Mouse (Mus musculus) WW6 (cell line): ENCODE measurements around the gene Ankrd44.

ENCODE experiments used
- DNase-seq: peaks from one replicate; pipeline ENCODE4 v3.0.0-alpha.2; 2013; ENCODE audit warnings: low read depth, low spot score

The Ankrd44 gene

GRCm38 (mm10) chr1:54707036-54707887 is 218.9 kb downstream of the Ankrd44 start:
- no peak for DNase-seq

DNA sequence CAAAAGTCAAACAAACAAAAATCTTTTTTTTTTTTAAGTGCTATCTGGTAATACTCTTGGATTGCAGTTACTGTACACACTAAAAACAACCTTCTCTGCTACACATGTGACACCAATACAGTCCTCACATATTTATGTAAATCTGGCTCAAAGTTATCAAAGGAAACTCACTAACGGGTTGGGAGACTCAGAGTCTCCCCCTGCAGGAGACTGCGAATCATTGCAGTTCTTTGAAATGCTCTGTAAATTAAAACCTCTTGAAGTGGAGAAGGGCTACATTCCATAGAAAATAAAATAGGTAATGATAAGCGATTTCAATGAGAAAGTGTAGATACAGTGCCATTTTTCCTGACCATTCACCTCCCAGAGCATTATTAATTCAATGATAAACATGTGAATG is 219.6 kb downstream of the Ankrd44 start:
- no peak for DNase-seq

DNA sequence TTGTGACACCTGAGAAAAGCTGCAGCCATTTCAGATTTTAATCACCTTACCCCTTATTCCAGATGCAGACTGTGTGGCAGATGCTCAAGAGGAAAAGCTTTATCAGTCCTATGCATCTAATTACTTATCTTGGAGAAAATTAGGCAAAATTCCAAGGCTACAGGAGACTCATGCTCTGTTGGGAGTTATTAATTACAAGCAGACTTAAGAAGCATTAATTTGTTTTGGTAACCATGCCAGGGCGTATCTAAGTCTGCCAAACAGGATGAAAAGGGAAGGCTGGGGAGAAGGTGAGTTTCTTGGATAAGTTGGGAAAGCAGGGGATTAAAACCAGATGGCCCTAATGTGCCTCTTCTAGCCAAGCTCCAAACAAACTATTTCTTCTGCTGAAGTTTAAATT is 222.7 kb downstream of the Ankrd44 start:
- no peak for DNase-seq

DNA sequence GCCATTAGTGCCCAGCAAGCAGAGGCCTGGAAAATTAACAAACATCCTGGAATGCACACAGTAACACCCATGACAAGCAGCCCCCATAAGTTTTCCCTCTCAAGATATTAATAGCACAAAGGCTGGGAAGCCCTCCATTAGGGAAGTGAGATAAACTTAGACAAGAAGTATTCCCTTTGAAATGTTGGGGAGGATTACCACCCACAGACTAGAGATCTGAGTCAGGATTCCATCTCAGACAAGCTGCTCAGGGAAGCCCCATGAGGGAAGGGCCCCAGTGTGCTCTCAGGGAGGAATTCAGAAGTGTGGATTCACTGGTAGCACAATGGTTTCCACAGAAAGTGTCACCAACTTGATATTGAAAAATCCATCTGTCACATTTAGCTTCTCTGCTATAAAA is 223.3 kb downstream of the Ankrd44 start:
- DNase-seq: no peak

DNA sequence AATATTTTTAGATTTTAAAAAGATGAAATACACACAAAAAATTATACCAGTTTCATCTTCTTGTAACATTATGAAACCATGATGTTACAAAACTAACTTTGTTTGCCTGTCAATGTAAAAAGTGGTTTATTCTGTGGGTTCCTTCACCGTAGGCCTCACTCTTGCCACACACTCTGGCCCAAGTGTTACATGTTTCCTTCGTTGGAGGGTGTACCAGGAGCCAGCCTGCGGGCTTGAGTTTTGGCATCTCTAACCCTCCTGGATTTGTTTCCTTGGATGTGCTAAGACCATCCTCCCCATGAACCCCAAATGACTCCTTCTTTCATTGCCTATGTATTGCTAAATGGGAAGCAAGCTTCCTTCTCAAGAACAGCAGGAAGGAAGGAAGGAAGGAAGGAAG is 230.8 kb downstream of the Ankrd44 start:
- DNase-seq: no peak

DNA sequence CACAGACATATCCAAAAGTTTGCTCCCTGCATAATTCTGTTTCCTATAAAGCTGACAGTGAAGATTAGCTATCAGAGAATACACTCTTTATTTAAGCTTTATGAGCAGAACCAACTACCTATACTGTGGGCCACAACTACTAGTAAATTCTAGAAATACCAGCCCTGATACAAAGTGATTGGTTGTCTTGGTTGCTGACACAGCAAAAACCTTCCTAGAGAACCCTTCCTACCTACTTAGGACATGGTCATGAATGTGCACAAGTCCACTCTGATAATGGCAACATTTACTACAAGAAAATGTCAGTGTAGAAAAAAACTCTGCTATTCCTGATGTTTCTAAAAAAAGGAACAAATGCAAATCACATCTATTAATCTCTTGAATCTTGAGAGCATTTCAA is 234.4 kb downstream of the Ankrd44 start:
- no peak for DNase-seq

- no peak for DNase-seq
These were observed 235.8 kb downstream of the Ankrd44 start for GRCm38 (mm10) chr1:54690291-54690965.

DNA sequence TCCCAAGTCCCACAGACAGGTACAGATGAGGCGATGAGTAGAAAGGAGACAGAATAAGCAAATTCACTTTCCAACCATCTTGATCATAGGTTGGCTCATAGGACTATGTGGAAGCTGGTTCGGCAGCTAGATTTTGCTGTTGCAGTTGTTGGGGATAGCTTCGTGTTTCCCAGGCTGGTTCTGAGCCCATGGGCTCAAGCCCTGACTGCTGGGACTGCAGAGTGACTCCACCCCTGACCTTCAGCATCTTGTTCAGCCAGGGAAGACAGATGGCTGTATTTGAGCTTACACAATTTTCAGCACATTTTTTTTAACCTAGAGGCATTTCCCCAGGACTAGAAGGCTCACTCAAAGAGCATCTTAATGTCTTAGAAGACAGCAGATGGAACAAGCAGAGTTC is 237.7 kb downstream of the Ankrd44 start:
- no peak for DNase-seq

DNA sequence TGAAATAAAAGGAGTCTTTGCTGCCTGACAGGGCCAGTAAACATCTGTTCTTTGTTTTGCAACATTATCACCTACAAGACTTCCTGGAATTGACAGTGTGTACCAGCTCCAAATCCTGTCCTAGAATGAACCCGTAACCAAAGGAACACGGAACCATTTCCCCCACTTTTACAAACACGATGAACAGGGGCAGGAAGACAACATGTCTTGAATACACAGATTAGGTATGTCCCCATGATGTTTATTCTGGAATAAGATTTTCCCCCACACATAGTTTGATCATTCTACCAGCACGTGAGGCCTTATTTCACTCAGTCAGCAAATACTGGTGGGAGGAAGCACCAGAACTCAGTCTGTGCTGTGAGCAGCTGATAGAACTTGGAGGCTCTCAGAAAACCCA is 241.9 kb downstream of the Ankrd44 start:
- no peak for DNase-seq

DNA sequence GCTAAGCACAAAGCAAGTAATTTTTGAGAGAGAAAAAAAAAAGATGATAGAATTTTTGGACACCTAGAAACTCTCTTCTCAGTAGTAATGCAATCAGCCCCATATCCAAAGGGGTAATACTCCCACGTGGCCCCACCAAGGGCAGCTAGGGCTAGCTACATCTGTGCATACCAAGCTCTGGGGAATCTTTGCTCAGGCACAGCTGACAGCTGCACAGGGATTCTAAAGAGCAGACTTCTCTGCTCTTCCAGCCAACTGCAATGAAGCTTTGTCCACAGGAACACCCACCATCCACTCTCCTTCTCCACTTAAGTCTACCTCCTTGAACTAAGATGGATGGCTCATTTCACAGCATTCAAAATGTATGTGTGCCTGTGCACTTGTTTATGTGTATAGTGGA is 246.6 kb downstream of the Ankrd44 start:
- no peak for DNase-seq

DNA sequence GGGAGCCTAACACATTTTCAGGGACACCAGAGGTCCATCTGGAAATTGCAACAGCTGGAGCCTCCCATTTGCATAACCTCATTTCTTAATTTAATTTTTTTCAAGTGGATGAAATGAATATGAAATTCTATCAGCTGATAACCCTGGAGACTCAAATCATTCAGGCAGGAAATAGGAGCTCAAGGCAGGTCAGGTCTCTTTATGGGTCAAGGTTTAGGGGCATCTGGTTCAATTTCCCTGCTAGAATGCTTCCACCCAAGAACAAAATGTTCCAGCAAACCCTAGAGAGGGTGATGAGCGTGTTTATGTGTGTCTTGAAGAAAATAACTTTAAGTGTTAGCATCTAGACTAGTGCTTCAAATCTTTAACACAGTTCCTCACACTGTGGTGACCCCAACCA is 248.2 kb downstream of the Ankrd44 start:
- DNase-seq: no peak

- DNase-seq: no peak
These were observed 250.7 kb downstream of the Ankrd44 start for GRCm38 (mm10) chr1:54675478-54675877.

DNA sequence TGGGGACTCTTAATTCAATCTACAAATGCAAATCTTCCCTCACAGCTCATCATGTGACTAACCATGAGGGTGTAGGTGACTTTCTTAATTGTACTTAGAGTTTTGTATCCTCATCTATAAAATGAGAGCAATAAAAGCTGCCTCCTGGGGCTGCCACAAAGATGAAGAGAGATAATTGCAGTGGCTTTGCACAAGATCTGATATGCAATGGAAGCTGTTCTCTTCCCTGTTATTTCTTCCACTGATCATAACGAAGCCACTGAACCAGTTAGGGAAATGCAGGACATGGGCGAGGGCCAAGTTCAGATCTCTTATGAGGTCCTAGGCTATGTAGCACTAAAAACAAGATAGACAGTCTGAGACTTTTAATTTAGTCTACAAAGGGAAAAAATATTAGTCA is 258.2 kb downstream of the Ankrd44 start:
- no peak for DNase-seq

- peak; percentile 24 for DNase-seq
These were observed 260.4 kb downstream of the Ankrd44 start for GRCm38 (mm10) chr1:54665582-54666405.

DNA sequence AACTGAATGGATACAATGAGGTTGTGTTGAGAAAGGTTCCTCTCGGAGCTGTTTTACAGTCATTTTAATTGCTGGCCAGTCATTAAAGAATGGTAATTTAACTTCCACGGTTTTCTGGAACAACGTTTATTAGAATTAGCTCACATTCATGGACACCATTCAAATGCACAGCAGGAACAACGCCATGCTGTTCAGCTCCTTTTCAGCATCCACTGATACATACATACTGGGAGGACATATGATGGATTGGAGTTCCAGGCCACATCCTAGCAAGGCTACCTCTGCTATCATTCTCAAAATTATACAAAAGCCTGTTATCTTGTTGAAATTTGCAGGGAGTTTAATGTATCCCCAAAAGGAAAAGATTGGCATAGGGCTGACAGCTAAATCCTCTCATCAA is 261.1 kb downstream of the Ankrd44 start:
- DNase-seq: no peak

DNA sequence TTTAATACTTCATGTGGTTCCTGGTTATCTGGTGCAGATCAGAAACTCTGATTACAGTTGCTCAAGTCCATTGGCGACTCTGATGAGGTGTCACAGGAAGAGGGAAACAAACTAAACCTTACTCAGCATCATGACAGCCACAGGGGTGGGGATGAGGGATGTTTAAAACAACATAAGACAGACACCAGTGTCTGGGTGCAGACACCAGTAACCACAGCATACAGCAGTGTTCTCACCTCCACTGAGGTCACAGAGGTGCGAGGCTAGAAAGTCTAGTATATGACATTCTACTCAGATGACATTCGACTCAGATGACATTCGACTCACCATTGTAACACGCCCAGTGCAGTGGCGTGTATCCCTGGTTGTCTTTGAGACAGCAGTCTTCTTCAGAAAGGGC is 265.5 kb downstream of the Ankrd44 start:
- DNase-seq: no peak

- no peak for DNase-seq
These were observed 267.6 kb downstream of the Ankrd44 start for GRCm38 (mm10) chr1:54658558-54658957.

DNA sequence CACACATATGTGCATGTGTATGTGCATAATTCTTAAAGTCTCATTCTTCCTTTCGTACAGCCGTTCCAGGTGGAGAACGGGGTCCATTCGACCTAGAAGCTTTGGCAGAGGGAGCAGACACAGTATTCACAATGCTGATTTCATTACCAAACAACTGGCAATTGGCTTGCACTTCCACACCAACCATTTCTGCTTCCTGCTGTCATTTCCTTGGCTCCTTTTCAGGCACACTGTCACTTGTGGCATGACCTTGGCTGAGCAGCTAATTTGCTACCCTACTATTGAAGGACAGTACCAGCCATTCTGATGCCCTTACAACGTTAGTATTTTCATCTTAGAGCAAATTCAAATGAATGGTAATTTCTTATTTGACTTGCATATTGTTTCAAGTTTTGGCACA is 277.9 kb downstream of the Ankrd44 start:
- no peak for DNase-seq

DNA sequence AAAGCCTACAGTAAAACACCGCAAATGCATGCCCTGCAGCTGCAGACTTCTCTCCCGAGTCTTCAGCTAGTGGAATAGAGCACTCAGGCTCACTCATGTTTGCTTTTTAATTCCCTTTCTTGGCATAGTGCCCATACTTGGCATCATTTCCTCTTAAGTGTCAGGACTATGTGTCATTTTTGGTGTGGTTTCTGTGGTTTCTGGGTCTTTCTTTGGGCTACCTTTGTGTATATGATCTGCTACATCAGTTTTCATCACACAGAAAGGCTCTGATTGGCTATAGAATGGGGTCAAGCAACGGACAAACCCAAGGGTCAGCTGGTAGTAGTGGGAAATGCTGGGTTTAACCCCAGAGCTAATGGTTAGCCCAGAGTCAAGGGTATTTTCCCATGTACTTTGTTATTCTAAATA is 278.8 kb downstream of the Ankrd44 start:
- DNase-seq: no peak

DNA sequence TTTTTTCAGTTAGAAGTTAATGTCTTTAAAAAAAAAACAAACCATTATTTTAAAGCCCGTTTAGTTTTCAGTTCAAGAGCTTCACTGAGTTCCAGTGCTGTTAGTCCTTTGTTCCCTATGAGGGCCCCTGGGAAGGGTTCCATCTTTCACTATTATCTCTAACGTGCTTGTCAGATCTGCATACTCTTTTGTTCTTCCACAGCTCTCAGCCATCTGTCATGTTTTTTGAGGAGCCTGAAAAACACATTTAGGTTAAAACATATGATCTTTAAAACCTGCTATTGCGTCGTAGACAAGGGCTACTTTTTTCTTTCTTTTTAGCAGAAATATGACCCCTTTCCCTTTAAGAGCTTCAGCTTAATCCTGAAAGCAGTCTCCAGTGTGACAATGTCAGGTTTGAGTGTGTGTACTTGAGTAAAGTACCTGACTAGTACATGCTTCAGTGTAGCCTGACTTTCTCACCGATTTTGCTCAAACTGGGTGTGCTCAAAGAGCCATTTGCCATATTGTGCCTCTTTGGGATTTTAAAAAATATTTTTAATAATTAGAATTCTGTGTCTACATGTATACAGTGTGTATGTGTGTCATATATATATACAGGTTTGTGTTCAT is 285.9 kb downstream of the Ankrd44 start:
- no peak for DNase-seq

- no peak for DNase-seq
These were observed 286.6 kb downstream of the Ankrd44 start for GRCm38 (mm10) chr1:54639506-54640078.

DNA sequence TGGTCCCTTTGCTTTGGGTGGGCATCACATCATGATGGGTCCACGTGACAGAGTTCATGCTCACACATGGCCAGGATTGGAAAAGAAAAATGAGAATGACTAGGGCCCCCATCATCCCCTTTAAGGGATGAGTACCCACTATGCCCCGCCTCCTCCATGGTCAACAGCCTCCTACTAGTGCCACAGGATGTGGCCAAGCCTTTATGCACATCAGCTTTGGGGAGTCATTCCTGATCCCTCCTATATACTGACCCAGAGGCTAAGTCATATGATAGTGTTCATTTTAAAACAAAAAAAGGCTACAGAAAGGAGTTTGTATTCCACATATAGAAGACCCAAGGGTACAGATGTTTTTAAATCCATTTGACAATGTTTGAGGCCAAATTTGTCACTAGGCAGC is 287.1 kb downstream of the Ankrd44 start:
- no peak for DNase-seq
